Mouse (Mus musculus) small intestine, adult 2 months (tissue): ENCODE measurements at regions not wholly inside any gene's neighbourhood (a gene's known extent, or its start where the extent isn't known, plus 50 kb on each side); places are given as distances from the start of the nearest gene placed in this dataset.

ENCODE experiments used
- CTCF ChIP-seq: fragments of 200-500 bp; IDR thresholded peaks from 2 replicates; pipeline ENCODE4 v1.5.1; 2012; ENCODE audit warnings: low read depth, mild to moderate bottlenecking, control low read depth, inconsistent platforms, low read length, moderate library complexity, mixed read lengths; ENCODE audit not compliant: insufficient replicate concordance, insufficient read length; ENCODE audit errors: extremely low read depth
- POLR2A ChIP-seq: fragments of 200-500 bp; IDR thresholded peaks from 2 replicates; pipeline ENCODE4 v1.6.1; 2012; ENCODE audit warnings: low read depth, mild to moderate bottlenecking, control low read depth, inconsistent platforms, low read length, moderate library complexity

DNA sequence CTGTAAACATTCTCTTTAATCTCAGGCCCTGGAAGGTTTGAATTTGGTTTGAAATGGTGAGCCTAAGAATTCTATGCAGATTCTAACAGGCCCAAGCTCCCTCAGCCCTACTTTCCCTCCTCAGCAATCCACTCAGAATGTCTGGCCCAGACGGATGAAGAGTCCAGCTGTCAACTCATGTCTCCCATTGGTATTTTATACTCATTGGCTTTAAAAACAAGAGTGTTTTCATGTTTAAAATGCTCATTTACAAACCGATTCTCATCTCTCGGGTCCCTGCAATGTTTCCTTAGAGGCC is 461.4 kb upstream of the BC052040 start:
- TF ChIP-seq CTCF = no peak
- TF ChIP-seq POLR2A = no peak
